Mouse (Mus musculus): ENCODE data around the gene Tada1.

Gene Tada1

GRCm38 (mm10) chr1:166384614-166385013 is 5.7 kb downstream of the Tada1 start:
- no peak for DNase-seq (ENCODE audit: low spot score)

DNA sequence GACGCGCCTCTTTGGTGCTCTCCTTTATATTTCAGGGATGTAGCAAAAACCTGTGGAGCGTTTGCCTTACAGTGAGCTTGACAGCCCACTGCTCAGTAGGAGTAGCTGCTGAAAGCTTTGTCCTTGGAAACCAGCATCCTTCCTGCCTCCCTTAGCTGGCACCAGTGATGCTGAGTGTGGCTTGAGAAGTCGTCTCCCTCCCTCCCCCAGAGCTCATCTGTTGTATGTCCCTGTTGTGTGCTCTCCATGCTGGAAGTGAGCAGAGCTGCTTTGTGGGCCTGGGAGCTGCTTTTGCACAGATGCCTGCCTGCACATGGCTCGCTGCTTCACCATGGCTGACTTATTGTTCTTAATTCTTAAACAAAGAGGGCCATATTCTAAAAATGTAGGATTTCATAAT is 6.5 kb downstream of the Tada1 start:
- peak; percentile 47 for DNase-seq (ENCODE audit: low spot score)

DNA sequence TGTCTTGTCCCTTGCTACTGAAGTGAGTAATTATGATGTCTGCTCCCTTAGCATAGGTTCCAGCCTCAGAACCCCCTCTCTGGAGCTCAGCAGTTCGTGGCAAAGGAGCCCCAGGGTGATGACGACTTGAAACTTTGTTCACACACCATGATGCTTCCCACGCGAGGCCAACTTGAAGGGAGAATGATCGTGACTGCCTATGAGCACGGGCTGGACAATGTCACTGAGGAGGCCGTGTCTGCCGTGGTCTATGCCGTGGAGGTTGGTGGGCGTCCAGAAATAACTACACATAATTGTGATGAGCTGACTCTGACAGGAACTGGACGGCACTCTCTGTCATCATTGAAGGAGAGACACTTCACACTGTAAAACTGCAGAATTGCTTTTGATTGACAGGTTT is 9.6 kb downstream of the Tada1 start:
- no peak for DNase-seq (ENCODE audit: low spot score)

GRCm38 (mm10) chr1:166389406-166390125 is 10.7 kb downstream of the Tada1 start:
- DNase-seq (ENCODE audit: low spot score) = no peak

DNA sequence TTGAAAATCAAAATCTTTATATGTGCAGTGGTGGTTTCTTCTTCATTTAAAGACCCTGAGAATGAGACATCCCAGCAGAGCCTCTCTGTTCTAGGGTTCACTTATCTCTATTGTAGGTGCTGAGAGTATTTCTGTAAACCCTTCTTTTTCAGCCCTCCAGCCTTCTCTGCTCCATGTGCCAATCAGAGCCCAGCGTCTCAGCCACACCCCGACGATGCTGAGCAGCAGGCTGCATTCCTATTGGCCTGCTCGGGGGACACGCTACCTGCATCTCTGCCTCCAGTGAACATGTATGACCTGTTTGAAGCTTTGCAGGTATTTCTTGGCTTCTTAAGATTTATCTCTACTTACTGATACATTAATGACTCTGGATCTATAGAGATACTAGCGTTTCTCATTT is 12.8 kb downstream of the Tada1 start:
- no peak for DNase-seq (ENCODE audit: low spot score)

DNA sequence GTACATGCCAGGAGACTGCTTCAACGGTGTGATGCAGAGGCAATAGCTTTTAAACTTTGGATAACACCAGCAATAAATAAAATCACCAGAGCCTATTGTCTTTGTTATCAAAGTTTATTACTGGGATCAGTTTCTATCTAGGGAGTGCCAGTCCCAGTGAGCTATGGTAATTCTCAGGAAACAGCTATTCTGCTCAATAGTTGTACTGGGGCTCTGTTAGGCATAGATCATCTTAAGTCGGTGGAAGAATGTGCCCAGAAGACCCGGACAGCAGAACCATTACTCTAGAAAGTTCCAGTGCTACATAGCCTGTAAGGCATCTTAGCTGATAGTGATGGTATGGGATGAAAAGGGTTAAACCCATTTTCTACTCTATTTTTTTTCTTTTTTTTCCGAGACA is 15.9 kb downstream of the Tada1 start:
- no peak for DNase-seq (ENCODE audit: low spot score)

DNA sequence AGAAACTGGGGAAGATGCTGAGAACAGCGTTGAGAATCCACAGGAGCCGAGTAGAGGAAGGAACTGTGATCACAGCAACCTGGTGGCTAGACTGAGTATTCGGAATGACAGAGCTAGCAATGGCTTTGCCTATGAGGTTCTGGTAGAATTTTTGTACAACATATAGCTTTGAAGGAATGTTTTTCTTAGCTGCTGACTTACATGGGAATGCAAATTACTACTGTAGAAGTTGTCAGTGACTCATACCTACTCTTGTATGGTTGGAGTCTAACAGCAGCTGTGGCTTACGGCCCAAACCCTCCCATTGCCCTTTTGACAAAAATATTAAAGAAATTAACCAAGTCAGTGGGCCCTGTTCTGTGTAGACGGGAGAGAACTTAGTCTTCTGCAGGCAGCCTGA is 16.8 kb downstream of the Tada1 start:
- no peak for DNase-seq (ENCODE audit: low spot score)

- no peak for DNase-seq (ENCODE audit: low spot score)
Measured at GRCm38 (mm10) chr1:166396381-166396780, 17.5 kb downstream of the Tada1 start.

DNA sequence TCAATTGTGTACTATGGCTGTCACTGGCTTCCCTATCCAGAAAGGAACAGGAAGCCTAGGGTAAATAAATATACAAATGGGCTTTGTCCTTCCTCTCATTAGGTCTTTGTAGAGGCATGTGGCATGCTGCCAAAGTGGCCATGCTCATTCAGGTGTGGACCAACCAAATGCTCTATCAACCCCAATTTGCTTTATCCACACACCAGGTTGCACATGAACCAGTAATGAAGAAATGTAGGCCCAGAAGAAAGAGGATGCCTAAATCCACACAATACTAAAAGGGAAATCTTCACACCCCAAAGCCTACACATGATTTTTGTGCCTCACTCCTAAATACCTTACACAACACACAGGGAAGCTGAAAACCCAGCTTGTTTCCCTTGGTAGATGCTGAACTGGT is 22.6 kb downstream of the Tada1 start:
- no peak for DNase-seq (ENCODE audit: low spot score)

GRCm38 (mm10) chr1:166402003-166402402 is 23.1 kb downstream of the Tada1 start:
- peak; percentile 51 for DNase-seq (ENCODE audit: low spot score)

- DNase-seq (ENCODE audit: low spot score) = no peak
Measured at GRCm38 (mm10) chr1:166403846-166404245, 24.9 kb downstream of the Tada1 start.

GRCm38 (mm10) chr1:166409177-166409700 is 30.3 kb downstream of the Tada1 start:
- no peak for DNase-seq (ENCODE audit: low spot score)

GRCm38 (mm10) chr1:166409701-166410220 is 30.9 kb downstream of the Tada1 start, which contains the start of gene Pogk:
Pogk (minus strand) TSS chr1:166409863.
- DNase-seq (ENCODE audit: low spot score) = peak; percentile 63

- DNase-seq (ENCODE audit: low spot score) = no peak
Measured at GRCm38 (mm10) chr1:166411541-166411940, 32.6 kb downstream of the Tada1 start.

- DNase-seq (ENCODE audit: low spot score) = no peak
Measured at GRCm38 (mm10) chr1:166412266-166412665, 33.4 kb downstream of the Tada1 start.

DNA sequence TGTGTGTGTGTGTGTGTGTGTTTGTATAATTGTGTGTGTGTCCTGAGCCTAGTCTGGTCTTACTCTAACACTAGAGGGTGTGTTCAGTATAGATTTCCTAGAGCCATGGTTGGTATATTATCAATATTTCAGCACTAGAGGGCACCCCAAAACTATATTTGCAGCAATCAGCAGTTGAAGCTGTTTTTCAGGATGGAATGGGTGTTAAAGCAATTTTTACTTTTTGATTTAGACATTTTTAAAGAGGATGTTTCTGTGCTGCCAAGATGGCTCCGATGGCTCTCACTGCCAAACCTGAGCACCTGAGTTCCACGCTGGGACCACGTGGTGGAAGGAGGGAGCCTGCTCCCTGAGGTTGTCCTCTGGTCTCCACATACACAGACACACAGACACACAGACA is 50.2 kb downstream of the Tada1 start:
- peak; percentile 55 for DNase-seq (ENCODE audit: low spot score)

GRCm38 (mm10) chr1:166429809-166430431 is 51.0 kb downstream of the Tada1 start:
- peak; percentile 43 for DNase-seq (ENCODE audit: low spot score)

DNA sequence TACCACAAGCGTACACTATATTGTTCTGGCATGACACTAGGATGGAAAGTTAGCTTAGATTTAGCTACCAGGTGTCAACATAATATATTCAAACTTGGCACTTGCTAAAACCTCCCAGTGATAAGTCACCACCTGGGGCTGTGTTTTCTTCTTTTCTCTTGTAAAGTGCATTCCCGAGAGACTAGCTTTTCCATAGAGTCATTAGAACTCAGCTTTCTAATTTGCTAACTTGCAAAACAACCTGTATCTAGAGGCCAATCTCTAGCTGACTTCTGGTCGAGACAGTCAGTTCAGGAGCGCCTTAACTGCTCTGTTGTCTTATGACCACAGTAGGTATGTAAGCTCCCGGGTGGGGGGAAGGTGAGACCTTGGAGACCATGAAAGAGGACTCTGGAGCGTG is 60.5 kb downstream of the Tada1 start:
- DNase-seq (ENCODE audit: low spot score) = no peak

- DNase-seq (ENCODE audit: low spot score) = no peak
Measured at GRCm38 (mm10) chr1:166441992-166442391, 63.1 kb downstream of the Tada1 start.
